Mouse (Mus musculus) liver, embryonic 15.5 days (tissue): ENCODE data around the gene Slc22a13. TPM values are rescaled to one million over a fixed set of nuclear protein-coding genes. Genes with fewer than 3 reads are reported as not detected.
A peak's percentile ranks its signal among the peaks of the same experiment; 100 is the strongest.

ENCODE experiments used
- ATAC-seq: fragments of 200-750 bp; cut with Nextera tagmentation; 2 replicates; pipeline ENCODE4 v1.8.0; 2017; ENCODE audit warnings: moderate number of reproducible peaks, mild to moderate bottlenecking, moderate library complexity; ENCODE audit not compliant: insufficient read depth
- H3K27ac ChIP-seq: fragments of 300-500 bp; sonication (generic); replicated peaks from 2 replicates; pipeline ENCODE4 v1.5.1; 2015; ENCODE audit warnings: mild to moderate bottlenecking, inconsistent platforms
- H3K27me3 ChIP-seq: fragments of 300-500 bp; sonication (generic); 2 replicates; pipeline ENCODE4 v1.6.1; 2015; ENCODE audit warnings: mild to moderate bottlenecking, inconsistent platforms
- H3K36me3 ChIP-seq: fragments of 300-500 bp; sonication (generic); replicated peaks from 2 replicates; pipeline ENCODE4 v1.6.1; 2015; ENCODE audit warnings: moderate library complexity, mild to moderate bottlenecking, inconsistent platforms
- H3K4me1 ChIP-seq: fragments of 300-500 bp; sonication (generic); replicated peaks from 2 replicates; pipeline ENCODE4 v1.6.1; 2015; ENCODE audit warnings: inconsistent platforms
- H3K4me2 ChIP-seq: fragments of 300-500 bp; sonication (generic); 2 replicates; pipeline ENCODE4 v1.6.1; 2015; ENCODE audit warnings: moderate library complexity, mild to moderate bottlenecking, inconsistent platforms
- H3K4me3 ChIP-seq: fragments of 300-500 bp; sonication (generic); replicated peaks from 2 replicates; pipeline ENCODE4 v1.5.1; 2015; ENCODE audit warnings: mild to moderate bottlenecking, inconsistent platforms
- H3K9ac ChIP-seq: fragments of 300-500 bp; sonication (generic); 2 replicates; pipeline ENCODE4 v1.6.1; 2015; ENCODE audit warnings: moderate library complexity, mild to moderate bottlenecking, inconsistent platforms
- H3K9me3 ChIP-seq: fragments of 300-500 bp; sonication (generic); replicated peaks from 2 replicates; pipeline ENCODE4 v1.6.1; 2016; ENCODE audit warnings: inconsistent platforms
- WGBS: fragments of 180-500 bp; shearing (Covaris S2); methylation state at CpG from one replicate; pipeline ENCODE4 v1.1.7; 2015; ENCODE audit warnings: mixed read lengths; ENCODE audit not compliant: insufficient replicate concordance; 5-methylcytosine and 5-hydroxymethylcytosine counted together
- polyA plus RNA-seq: library from polyadenylated mRNA; unstranded; fragments of >200 nt; fragmentation: Nextera tagmentation; extraction: Ambion mirVana; gene quantifications from 2 replicates; pipeline ENCODE4 v1.2.1, GENCODE M21; 2015

Gene Slc22a13
- polyA plus RNA-seq, 1 experiment from 2014 or later: not detected

- Histone ChIP-seq H3K4me3 (peak within 1 kb of the TSS; percentile 52), H3K27me3 (peaks cover 33% of the 10 kb centered on the region), H3K27ac (no peak within 1 kb of the TSS), H3K4me1 (peaks cover 10% of the 10 kb centered on the region), H3K36me3 (no peaks in the 10 kb centered on the region), H3K9ac (no peak within 1 kb of the TSS; the same call in 1 of the 2 replicates), H3K4me2 (peak within 1 kb of the TSS; percentile 61), H3K9me3 (no peaks in the 10 kb centered on the region)
- WGBS: 2% methylated on average over 65 of the region's 65 CpGs
- peak; percentile 59 for ATAC-seq
Measured at GRCm38 (mm10) chr9:119156278-119157201, 52.4 kb downstream of the Slc22a13 start, which contains the start of gene Acaa1b. TSS of gene Acaa1b (minus strand) at chr9:119157093.

GRCm38 (mm10) chr9:119155826-119156225 lies 53.1 kb downstream of the Slc22a13 start:
- 35% methylated on average over 7 of the region's 7 CpGs for WGBS
- no peaks in the 10 kb centered on the region for H3K36me3 ChIP-seq
- no peaks in the 10 kb centered on the region for H3K9me3 ChIP-seq
- peak overlapping the region; percentile 61 for H3K4me2 ChIP-seq
- peaks cover 7% of the 10 kb centered on the region for H3K4me1 ChIP-seq
- peaks cover 33% of the 10 kb centered on the region for H3K27me3 ChIP-seq
- H3K27ac ChIP-seq: no peak overlapping the region
- no peak overlapping the region for H3K9ac ChIP-seq
- ATAC-seq: no peak
- H3K4me3 ChIP-seq: peak overlapping the region; percentile 52; the same call in 1 of the 2 replicates

GRCm38 (mm10) chr9:119155416-119155815 lies 53.5 kb downstream of the Slc22a13 start:
- no peaks in the 10 kb centered on the region for H3K36me3 ChIP-seq
- whole genome bisulfite sequencing: 60% methylated on average over 8 of the region's 8 CpGs
- H3K9me3 ChIP-seq: no peaks in the 10 kb centered on the region
- H3K9ac ChIP-seq: no peak overlapping the region
- H3K27ac ChIP-seq: no peak overlapping the region
- peak overlapping the region; percentile 61 for H3K4me2 ChIP-seq
- no peak overlapping the region for H3K4me3 ChIP-seq
- ATAC-seq: 0 out of 2 replicates have a peak, but pooled peaks have one; percentile 14
- peaks cover 33% of the 10 kb centered on the region for H3K27me3 ChIP-seq
- peaks cover 7% of the 10 kb centered on the region for H3K4me1 ChIP-seq

- no peak overlapping the region for H3K9ac ChIP-seq
- no peaks in the 10 kb centered on the region for H3K9me3 ChIP-seq
- H3K27me3 ChIP-seq: peaks cover 18% of the 10 kb centered on the region
- H3K4me3 ChIP-seq: no peak overlapping the region
- WGBS: 64% methylated on average over 2 of the region's 2 CpGs
- no peak overlapping the region for H3K27ac ChIP-seq
- no peaks in the 10 kb centered on the region for H3K36me3 ChIP-seq
- H3K4me2 ChIP-seq: no peak overlapping the region
- H3K4me1 ChIP-seq: peaks cover 2% of the 10 kb centered on the region; the same call in 1 of the 2 replicates
- ATAC-seq: no peak
Measured at GRCm38 (mm10) chr9:119151751-119152150, 57.1 kb downstream of the Slc22a13 start.

- Histone ChIP-seq H3K9me3 (no peaks in the 10 kb centered on the region), H3K36me3 (no peaks in the 10 kb centered on the region), H3K4me2 (no peak overlapping the region), H3K27me3 (no peaks in the 10 kb centered on the region), H3K4me3 (no peak overlapping the region), H3K4me1 (no peaks in the 10 kb centered on the region), H3K27ac (no peak overlapping the region), H3K9ac (no peak overlapping the region)
- 27% methylated on average over 5 of the region's 5 CpGs for WGBS
- no peak for ATAC-seq
Measured at GRCm38 (mm10) chr9:119149601-119150000, 59.3 kb downstream of the Slc22a13 start.

GRCm38 (mm10) chr9:119146098-119146770 lies 62.7 kb downstream of the Slc22a13 start:
- H3K36me3 ChIP-seq: no peaks in the 10 kb centered on the region
- no peaks in the 10 kb centered on the region for H3K4me1 ChIP-seq
- H3K4me2 ChIP-seq: no peak overlapping the region
- ATAC-seq: no peak
- H3K9ac ChIP-seq: no peak overlapping the region
- H3K4me3 ChIP-seq: no peak overlapping the region
- no peak overlapping the region for H3K27ac ChIP-seq
- WGBS: 56% methylated on average over 13 of the region's 13 CpGs
- no peaks in the 10 kb centered on the region for H3K27me3 ChIP-seq
- H3K9me3 ChIP-seq: no peaks in the 10 kb centered on the region

GRCm38 (mm10) chr9:119145638-119146037 lies 63.3 kb downstream of the Slc22a13 start:
- Histone ChIP-seq H3K36me3 (no peaks in the 10 kb centered on the region), H3K4me1 (no peaks in the 10 kb centered on the region), H3K9me3 (no peaks in the 10 kb centered on the region), H3K27ac (no peak overlapping the region), H3K4me3 (no peak overlapping the region), H3K27me3 (no peaks in the 10 kb centered on the region), H3K9ac (no peak overlapping the region), H3K4me2 (no peak overlapping the region)
- 64% methylated on average over 6 of the region's 6 CpGs for WGBS
- no peak for ATAC-seq

GRCm38 (mm10) chr9:119145137-119145536 lies 63.8 kb downstream of the Slc22a13 start:
- H3K4me3 ChIP-seq: no peak overlapping the region
- H3K9ac ChIP-seq: no peak overlapping the region
- H3K9me3 ChIP-seq: no peaks in the 10 kb centered on the region
- H3K27me3 ChIP-seq: no peaks in the 10 kb centered on the region
- no peaks in the 10 kb centered on the region for H3K36me3 ChIP-seq
- H3K4me1 ChIP-seq: no peaks in the 10 kb centered on the region
- H3K4me2 ChIP-seq: no peak overlapping the region
- H3K27ac ChIP-seq: no peak overlapping the region
- ATAC-seq: no peak
- 55% methylated on average over 10 of the region's 10 CpGs for WGBS

- H3K4me3 ChIP-seq: no peak overlapping the region
- H3K4me2 ChIP-seq: no peak overlapping the region
- H3K27ac ChIP-seq: no peak overlapping the region
- no peaks in the 10 kb centered on the region for H3K4me1 ChIP-seq
- WGBS: 64% methylated on average over 8 of the region's 8 CpGs
- no peaks in the 10 kb centered on the region for H3K36me3 ChIP-seq
- ATAC-seq: no peak
- no peaks in the 10 kb centered on the region for H3K9me3 ChIP-seq
- no peaks in the 10 kb centered on the region for H3K27me3 ChIP-seq
- H3K9ac ChIP-seq: no peak overlapping the region
Measured at GRCm38 (mm10) chr9:119144696-119145095, 64.2 kb downstream of the Slc22a13 start.

- WGBS: 64% methylated on average over 9 of the region's 9 CpGs
- Histone ChIP-seq H3K4me2 (no peak overlapping the region), H3K36me3 (no peaks in the 10 kb centered on the region), H3K27ac (no peak overlapping the region), H3K27me3 (no peaks in the 10 kb centered on the region), H3K4me3 (no peak overlapping the region), H3K9me3 (no peaks in the 10 kb centered on the region), H3K9ac (no peak overlapping the region), H3K4me1 (no peaks in the 10 kb centered on the region)
- ATAC-seq: no peak
Measured at GRCm38 (mm10) chr9:119143372-119143771, 65.5 kb downstream of the Slc22a13 start.
